Mouse (Mus musculus) gastrocnemius, postnatal 14 days (tissue): ENCODE results near the gene Ankrd52. TPM values are rescaled to one million over a fixed set of nuclear protein-coding genes. Genes with fewer than 3 reads are reported as not detected.

Experiments used
- DNase-seq: peaks from one replicate; pipeline ENCODE4 v3.0.0; 2021; ENCODE audit warnings: mixed read lengths
- intact Hi-C: fragments of 180-260 bp; cut with DNase I; formaldehyde crosslinking; loops from one replicate; pipeline ENCODE4 v1.15.1; 2025; ENCODE audit warnings: low total_unique reads
- total RNA-seq, 2 experiments: library from RNA; stranded (reverse); gene quantifications; 2 replicates each; pipeline ENCODE4 v1.2.3; 2021

Gene Ankrd52
- total RNA-seq, 2 experiments from 2014 or later, result 53.7 to 54.8 TPM

GRCm38 (mm10) chr10:128429052-128429451 lies 52.1 kb downstream of the Ankrd52 start:
- no peak for DNase-seq
- intact Hi-C loops, result no loop called here

DNA sequence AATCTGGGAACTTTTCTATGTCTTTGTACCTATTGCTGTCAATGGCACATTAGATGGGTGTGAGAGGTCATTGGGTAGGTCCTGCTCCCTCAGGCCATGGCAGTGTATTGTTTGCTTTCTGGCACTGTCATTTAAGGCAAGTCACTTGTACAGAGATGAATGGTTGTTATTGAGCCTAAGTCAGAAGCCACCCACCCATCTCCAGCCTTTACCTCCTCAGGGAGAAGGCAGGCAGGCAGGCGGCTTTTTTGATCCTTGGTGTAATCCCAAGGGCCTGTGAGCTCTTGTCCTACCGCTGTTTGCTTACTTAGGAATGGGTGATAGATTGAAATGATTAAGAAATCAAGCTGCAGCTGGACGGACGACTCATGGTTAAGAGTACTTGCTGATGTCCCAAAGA lies 52.5 kb downstream of the Ankrd52 start:
- intact Hi-C loops, result no loop called here

DNA sequence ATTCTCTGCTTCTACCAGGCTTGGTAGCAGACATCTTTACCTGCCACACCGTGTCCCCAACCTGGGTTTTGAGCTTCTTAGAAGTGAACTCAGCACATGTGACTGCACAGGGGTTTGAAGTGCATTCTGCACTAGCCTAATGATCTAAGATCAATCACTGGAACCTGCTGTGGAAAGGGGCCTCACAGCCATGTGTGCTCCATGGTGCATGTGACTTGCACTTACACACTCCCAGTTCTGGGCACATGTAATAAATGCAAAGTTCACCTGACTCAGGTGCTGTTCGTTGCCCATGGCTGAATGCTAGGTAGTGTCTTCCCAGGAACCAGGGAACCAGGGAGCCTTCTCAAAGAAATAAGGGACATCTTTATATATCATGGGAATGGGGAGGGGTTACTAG lies 56.5 kb downstream of the Ankrd52 start:
- DNase-seq, result no peak
- intact Hi-C loops, result no loop called here

More for the DNA sequence above, 52.5 kb downstream of the Ankrd52 start:
- no peak for DNase-seq

GRCm38 (mm10) chr10:128434681-128435080 lies 57.8 kb downstream of the Ankrd52 start:
- intact Hi-C loops, result no loop called here
- DNase-seq, result no peak

DNA sequence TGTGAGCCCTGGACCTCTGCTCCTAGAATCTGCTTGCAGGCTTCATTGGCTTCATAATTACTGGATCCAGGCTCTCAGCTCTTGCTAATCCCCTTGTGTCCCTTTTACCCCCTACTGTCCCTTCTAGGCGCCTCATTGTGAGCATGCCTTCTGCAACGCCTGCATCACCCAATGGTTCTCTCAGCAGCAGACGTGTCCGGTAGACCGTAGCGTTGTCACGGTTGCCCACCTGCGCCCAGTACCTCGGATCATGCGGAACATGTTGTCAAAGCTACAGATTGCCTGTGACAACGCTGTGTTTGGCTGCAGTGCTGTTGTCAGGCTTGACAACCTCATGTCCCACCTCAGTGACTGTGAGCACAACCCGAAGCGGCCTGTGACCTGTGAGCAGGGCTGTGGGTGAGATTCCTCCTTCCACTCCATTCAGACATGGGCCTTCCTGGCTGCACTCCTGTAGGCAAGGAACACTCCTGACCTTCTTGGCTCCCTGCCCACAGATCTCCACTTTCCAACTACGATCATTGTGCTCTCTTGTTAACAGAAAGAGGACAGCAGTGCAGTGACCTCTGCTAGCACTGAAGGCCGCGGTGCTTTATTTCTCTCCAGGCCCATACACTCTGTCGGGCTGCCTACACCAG lies 58.4 kb downstream of the Ankrd52 start:
- peak; percentile 45 for DNase-seq
- intact Hi-C loops, result no loop called here

DNA sequence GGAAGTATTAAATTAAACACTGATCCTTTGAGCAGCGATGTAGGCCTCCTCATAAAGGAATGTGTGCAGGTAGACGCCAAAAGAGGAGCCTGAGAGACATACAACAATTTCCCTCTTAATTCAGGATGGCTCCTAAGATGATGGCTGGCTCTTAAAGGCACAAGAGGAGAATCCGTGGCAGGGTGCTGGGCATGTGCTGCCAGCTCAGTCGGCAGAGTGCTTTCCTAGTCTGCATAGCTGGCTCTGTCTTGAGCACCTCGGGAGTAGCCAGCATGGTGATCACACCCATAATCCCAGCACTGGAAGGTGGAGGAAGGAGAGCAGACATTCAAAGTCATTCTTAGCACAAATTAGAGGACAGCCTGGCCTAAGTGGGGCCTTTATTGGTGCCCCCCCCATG lies 59.0 kb downstream of the Ankrd52 start:
- intact Hi-C loops, result no loop called here
- no peak for DNase-seq

- no peak for DNase-seq
- intact Hi-C loops, result no loop called here
Observed at GRCm38 (mm10) chr10:128436376-128436775, 59.5 kb downstream of the Ankrd52 start.

GRCm38 (mm10) chr10:128438675-128439279 lies 61.9 kb downstream of the Ankrd52 start:
- intact Hi-C loops, result no loop called here
- DNase-seq, result no peak

DNA sequence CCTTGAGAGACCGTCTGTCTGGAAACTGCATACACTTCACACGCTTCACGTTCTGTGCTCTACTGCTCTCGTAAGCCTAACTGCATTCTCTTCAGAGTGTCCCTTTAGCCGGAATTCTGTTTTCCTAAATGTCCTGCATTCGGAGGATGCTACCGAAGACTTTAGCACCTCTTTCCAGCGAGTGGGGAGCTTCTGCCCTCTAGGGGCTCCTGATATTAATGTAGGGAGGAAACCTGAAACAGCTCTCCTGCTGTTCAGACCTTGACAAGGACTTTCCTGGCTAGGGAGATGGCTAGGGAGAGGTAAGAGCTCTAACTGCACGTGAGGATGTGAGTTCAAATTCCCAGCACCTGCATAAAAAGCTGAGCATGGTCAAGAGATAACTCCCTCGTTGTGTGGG lies 63.5 kb downstream of the Ankrd52 start:
- DNase-seq, result no peak
- intact Hi-C loops, result no loop called here

DNA sequence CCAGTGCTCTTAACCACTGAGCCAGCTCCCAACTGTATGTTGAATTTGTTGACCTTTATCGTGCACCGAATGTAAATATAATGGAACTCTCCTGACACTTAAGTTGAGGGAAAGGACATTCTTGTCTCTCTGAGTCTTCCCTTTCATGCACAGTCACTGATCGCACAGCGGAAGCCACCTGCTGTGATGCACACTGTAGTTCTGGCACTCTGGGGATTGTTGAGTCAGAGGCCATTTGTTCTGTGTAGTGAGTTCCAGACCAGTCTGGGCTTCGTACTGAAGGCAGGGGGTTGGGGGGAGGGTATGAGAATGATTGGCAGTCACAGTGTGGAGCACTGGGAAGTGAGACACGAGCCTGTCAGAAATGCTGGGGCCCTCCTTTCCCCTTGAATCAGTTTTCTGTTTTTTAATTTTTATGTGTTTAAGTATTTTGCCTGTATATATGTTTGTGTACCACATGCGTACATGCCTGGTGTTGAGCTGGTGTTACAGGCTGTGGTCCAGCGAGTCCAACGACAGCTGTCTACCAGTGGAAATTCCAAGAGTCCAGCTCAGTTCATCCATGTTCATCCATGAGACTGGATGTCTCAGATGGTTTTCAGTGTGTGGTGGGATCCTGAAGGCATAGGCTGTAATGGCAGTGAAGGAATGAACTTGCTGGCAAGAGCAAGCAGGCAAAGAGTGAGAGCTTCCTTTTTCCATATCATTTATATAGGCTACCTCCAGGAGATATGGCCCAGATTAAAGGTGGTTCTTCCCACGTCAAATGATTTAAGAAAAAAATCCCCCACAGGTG lies 64.6 kb downstream of the Ankrd52 start:
- intact Hi-C loops, result no loop called here
- no peak for DNase-seq

- no peak for DNase-seq
- intact Hi-C loops, result no loop called here
Observed at GRCm38 (mm10) chr10:128442718-128443117, 65.8 kb downstream of the Ankrd52 start.

DNA sequence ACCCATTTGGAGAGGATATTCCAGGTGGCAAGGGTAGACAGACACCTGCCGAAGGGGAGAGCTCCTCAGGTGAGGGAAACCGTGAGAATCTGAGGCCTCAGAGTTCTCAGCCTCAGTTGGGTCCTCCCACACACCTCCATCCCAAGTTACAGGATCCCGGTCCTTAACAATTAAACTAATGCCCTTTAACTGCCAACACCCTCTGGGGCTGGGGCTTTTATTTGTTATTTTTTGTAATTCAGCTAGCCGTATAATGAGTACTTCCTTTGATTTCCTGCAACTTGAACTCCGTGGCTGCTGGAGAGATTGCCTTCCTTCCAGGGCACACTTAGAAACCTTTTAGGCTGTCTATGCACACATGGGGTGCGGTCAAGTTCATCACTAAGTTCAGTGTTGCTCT lies 67.4 kb downstream of the Ankrd52 start:
- intact Hi-C loops, result no loop called here
- no peak for DNase-seq

GRCm38 (mm10) chr10:128445407-128445806 lies 68.5 kb downstream of the Ankrd52 start:
- intact Hi-C loops, result no loop called here
- no peak for DNase-seq

DNA sequence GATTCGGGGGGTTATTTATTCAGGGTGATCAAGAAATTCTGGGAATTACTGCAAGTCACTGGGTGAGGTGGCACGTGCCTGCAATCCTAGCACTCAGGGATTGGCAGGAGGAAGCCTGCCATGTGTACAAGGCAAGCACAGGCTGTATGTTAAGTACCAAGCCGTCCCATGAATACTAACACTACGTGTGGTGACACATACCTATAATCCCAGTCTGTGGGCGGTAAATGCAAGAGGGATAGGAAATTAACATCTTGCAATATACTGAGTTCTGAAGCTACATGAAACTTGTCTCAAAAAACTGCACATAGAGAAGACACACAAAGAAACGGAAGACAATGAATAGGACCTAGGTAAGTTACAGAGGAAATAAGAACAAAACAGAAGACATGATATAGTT lies 74.1 kb downstream of the Ankrd52 start:
- intact Hi-C loops, result no loop called here
- no peak for DNase-seq

DNA sequence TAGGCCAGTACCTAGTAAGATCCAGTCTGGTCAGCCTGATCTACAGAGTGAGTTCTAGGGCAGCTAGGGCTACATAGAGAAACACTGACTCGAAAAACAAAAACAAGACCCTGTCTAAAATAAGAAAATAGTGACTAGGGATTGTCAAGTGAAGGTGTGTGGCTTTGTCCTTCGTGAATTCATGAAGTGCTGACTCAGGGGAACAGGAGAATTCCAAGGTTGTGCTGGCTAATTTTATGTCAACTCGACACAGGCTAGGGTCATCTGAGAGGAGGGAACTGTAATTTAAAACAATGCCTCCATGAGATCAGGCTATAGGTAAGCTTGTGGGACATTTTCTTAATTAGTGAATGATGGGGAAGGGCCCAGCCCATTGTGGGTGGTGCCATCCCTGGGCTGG lies 77.6 kb downstream of the Ankrd52 start:
- no peak for DNase-seq
- intact Hi-C loops, result loop anchor here (2.0 kb wide), 1 partner anchor 46 kb away; no protein-coding TSS in a partner anchor

GRCm38 (mm10) chr10:128455280-128455679 lies 78.4 kb downstream of the Ankrd52 start:
- DNase-seq, result peak; percentile 71
- intact Hi-C loops, result loop anchor here (2.0 to 5.0 kb wide), 3 partner anchors 46 to 123 kb away; partner anchors contain the start of gene Coq10a

- DNase-seq, result no peak
- intact Hi-C loops, result loop anchor here (5.0 kb wide), 2 partner anchors 90 to 125 kb away; partner anchors contain the start of gene Coq10a
Observed at GRCm38 (mm10) chr10:128457676-128458075, 80.8 kb downstream of the Ankrd52 start.
